Mouse (Mus musculus): ENCODE data around the gene Aanat. TPM values are rescaled to one million over a fixed set of nuclear protein-coding genes. Genes with fewer than 3 reads are reported as not detected.
"Not testable (repeated sequence)": the region's sequence is repeated elsewhere in the genome, so short reads cannot be mapped to it uniquely, and the experiment has no call there.

Gene Aanat
- total RNA-seq, 2 experiments from 2014 or later = not detected

DNA sequence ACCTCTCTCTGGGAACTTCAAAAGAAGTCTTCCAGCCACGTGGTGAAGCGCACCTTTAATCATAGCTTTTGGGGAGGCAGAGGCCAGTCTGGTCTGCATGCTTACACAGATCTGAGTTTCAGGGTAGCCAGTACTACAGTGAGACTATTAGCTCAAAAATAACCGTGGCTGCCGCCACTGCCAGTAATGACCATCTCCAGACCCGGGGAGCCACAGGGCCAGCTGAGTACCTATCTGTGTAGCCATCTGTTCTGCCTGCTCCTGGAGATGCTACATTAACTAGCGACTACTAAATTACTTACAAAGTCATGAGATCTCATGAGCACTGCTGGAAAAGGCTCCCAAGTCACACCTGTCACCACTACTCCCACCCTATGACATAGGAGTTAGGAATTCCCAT lies 11.2 kb upstream of the Aanat start:
- DNase-seq = no peak

DNA sequence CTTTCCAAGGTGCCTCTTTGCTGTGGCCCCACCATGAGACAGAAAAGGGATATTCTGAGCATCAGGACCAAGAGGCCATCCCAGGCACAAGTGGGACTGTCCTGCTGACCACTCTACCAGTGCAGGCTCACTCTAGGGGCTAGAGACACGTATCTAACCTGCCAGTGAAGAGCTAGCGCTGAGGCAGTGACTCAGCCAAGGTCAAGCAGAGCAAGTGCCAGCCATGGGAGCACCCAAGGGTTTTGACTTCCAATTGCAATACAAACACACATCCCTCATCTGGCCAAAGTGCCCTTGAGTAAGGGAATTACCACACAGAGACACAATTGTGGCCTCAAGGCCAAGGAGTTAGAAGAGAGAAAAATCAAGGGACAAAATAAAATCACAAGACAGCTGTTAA lies 10.8 kb upstream of the Aanat start:
- peak; percentile 65 for DNase-seq

DNA sequence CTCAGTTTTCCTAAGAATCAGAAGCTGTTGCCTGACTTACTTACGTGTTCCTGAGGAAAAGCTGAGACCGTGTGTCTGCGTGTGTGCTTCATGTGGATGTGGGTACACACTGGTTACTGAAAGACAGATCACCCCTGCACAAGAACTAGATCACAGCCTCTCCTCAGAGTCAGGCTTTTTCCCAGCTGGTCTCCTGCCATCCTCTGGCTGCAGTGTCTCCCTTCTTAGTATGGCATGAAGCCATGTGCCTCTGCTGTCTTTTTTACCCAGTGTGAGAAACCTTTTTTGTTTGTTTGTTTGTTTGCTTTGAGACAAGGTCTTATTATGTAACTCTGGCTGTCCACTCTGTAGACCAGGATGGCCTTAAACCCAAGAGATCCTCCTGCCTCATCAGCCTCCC lies 7.0 kb upstream of the Aanat start:
- no peak for DNase-seq

DNA sequence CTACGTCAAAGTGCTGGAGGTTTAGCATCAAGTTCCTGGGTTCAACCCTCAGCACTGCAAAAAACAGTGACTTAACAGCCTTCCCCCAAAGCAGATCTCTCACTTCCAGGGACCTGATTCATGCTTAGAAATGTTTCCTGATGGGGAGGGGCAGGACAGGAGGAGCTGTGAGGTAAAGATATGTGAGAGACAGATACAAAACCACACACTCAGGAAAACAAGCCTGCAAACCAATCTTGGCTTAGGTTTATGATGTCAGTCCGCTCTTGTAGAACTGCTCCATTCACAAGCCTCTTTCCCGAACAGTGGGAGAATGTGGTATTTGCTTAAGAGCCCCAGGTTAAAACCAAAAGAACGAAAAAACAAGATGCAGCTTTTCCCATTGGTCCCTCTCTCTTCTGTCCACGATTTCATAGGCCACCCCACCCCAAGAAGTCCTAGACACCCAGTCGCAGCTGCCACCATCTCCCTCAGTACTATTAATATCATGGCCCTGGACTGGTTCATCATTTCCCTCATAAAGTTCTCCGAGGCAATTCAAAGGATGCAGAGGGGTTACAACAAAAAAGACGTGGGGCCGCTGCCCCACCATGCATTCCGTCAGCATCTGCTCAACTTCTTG lies 6.1 kb upstream of the Aanat start:
- no peak for DNase-seq

DNA sequence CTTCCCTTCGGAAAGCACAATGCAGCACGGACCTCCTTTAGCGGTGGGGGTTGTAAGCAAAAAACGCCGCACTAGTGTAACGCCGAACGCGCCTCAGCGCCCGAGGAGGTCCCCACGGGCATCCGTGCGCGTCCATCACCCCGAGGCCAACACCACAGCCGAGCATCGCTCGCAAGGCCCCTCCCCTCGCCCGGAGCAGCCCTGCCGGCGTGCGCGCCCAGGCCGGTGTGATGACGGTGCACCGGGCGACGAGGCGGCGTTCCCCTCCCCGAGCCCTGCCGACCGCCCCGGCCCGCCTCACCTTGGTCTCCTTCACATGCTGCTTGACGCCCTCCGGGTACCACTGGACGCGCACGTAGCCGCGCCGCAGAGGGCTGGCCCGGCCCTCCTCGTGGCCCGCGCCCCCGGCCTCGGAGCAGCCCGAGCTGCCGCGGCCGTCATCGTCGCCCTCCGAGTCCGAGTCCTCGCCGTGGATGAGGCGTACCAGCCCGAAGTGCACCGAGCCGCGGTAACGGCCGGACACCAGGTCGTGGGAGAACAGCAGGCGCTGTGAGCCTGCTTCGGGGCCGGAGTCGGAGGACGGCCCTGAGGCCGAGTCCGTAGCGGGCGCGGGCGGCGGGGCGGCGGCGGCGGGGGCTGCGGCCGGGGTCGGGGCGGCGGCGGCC lies 5.4 kb upstream of the Aanat start:
- peak; percentile 69 for DNase-seq

DNA sequence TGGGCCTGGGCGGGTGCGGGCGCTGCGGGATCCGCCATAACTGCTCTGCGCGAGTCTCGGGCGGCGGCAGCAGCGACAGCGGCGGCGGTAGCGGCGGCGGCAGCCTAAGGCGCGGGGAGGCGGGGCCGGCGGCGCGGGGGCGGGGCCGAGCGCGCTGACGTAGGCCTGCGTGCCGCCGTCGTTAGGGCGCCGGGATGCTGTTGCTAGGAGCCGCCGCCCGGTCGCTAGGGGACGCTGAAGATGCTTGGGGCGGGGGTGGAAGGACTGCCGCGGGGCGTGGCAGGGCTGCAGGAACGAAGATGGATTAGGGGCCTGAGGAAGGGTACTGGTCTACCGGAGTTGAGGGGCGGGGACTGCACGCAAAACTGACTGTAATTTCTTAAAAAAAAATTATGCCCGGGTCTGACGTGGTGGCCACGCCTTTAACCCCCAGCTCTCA lies 4.8 kb upstream of the Aanat start, which contains the start of gene Ube2o:
Ube2o (minus strand) TSS at position 72 of the 439 bp plus-strand sequence.
- peak; percentile 93 for DNase-seq

DNA sequence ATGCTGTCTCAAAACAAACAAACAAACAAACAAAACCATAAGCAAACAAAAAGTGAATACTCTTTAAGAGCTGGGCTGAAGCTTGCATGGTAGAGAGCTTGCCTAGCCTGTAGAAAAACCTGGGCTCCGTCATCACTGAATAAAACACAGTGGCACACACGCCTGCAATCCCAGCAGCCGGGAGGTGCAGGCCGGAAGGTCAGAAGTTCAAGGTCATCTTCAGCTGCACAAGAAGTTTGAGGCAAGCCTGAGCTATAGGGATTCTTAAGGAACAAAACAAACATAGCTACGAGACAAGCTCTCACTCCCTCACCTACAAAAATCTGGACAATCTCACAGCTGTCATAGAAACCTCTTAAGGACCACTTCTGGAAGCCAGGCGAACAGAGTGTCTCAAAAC lies 550 bp upstream of the Aanat start:
- DNase-seq = no peak

DNA sequence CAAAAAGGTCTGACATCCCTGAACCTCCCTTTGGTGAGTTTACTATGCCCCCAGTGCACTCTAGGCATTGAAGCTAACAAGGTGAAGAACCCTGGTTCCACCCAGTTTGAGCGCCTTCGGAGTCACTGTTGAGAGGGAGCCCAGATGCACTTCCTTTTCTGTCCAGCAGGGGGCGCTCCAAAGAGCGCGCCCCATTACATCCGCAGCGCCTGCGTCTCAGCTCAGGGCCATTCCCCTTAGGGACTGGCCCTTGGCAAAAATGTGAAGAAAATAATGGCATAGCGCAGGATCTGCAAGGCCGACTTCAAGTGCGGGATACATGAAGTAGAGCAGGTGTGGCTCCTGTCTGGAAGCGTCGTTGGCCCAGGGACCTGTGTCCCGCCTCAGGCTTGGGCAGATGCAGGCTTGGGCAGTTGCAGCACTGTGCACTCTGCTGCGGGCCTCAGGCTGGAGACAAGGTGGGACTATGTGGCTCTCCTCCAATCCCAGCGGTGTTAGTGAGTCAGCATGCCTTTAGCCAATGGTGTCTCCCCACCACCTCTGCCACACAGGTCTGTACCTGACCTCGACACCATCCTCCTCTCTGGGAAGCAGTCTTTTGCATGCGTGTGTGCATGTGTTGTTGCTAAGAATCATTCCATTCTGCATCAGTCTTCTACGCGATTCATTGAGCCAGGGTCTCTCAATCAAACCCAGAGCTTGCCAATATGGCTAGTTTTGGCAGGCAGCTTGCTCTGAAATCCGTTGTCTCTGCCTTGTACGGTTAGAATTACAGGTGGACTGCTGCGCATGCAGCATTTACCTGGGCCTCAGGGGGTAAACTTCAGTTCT lies 784 bp downstream of the Aanat start:
- DNase-seq = peak; percentile 88

DNA sequence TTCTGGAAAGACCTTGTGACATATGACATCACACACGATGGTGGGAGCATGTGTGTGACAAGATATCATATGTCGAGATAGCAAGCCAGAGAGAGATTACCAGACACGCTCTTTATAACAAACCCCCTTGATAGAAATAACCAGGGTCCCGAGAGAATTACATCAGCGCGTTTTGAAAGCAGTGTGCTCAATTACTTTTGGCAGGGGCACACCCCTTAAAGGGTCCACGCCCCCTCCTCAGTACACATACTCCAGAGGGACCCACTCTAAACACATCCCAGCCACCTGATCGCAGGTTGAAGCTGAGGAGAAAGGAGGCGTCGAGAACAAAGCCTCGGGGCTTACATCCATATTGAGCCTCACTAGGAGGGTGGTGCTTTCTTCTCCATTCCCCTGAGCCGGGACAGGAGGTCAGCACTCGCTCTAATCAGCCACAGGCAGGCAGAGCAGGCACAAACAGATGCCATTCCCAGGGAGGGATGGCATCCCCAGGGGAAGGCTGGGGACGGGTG lies 2.8 kb downstream of the Aanat start:
- DNase-seq = no peak

DNA sequence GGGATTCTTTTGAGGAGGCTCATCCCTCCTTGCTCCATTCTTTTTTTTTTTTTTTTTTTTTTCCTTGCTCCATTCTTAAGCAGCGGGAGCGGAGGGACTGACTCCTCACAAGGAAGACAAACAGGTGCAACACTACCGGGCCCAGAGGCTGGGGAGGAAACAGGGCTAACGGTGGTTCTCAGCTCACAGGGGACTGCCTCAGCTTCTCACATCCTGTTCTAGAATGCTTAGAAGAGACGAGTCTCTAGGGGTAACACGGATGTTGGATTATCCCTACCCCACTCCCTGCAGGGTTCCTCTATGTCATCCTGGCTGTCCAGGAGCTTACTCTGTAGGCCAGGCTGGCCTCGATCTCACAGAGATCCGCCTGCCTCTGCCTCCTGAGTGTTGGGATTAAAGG lies 3.3 kb downstream of the Aanat start:
- no peak for DNase-seq

DNA sequence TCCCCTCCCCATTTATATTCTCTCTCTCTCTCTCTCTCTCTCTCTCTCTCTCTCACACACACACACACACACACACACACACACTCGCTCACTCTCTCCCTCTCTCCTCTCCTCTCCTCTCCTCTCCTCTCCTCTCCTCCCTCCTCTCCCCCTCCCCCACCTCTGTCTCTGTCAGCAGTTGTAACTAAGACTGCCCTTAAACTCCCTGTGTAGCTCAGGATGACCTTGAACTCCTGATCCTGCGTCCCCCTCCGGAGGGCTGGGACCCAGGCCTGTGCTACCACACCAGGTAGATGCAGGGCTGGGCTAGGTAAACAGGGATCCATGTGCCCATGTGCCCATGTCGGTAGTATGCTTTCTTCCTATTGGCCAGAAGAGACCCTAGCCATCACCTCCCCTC lies 5.4 kb downstream of the Aanat start:
- no peak for DNase-seq

DNA sequence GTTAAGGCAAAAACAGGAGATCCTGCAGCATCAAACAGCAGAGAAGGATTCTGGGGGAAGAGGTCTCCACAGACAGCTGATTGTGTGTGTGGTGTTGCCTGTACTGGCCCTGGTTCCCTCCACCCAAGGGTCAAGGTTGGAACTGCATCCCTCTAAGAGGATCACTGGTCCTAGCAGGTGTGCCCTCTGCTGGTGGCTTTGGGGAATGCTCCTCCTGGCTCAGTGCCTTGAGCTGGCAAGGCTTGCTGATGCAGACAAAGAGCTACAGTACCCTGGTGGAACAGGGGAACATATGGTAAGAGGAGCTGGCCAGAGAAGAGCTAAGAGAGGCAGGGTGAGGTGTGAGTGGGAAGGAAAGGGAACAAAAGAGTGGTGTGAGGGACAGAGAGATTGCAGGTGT lies 6.2 kb downstream of the Aanat start:
- peak; percentile 97 for DNase-seq

DNA sequence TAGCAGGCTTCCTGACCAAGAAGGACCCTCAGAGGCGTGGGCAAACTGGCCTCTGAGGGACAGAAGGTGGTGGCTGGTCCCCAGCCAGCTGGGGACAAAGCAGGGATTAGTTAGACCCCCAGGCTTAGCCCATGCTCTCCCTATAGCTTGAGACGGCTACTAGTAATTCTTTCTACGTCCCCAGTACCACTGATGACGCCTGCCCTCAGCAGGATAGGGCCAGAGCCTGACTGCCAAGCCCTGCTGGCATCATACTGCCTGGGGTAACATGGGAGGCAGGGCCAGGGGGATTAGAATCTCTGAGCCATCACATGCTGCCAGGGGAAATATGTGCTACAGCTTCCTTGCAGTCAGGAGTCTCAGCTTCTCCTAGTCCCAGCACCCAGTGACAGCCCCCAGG lies 7.1 kb downstream of the Aanat start:
- no peak for DNase-seq

DNA sequence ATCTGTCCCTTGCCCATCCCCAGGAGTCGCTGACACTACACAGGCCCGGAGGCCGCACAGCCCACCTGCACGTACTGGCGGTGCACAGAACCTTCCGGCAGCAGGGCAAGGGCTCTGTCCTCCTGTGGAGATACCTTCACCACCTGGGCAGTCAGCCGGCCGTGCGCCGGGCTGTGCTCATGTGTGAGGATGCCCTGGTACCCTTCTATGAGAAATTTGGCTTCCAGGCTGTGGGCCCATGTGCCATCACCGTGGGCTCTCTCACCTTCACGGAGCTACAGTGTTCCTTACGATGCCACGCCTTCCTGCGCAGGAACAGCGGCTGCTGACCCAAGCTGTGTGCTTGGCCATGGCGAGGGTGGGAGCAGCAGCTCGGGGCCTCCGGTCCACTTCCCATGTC lies 10.5 kb downstream of the Aanat start:
- DNase-seq = no peak

DNA sequence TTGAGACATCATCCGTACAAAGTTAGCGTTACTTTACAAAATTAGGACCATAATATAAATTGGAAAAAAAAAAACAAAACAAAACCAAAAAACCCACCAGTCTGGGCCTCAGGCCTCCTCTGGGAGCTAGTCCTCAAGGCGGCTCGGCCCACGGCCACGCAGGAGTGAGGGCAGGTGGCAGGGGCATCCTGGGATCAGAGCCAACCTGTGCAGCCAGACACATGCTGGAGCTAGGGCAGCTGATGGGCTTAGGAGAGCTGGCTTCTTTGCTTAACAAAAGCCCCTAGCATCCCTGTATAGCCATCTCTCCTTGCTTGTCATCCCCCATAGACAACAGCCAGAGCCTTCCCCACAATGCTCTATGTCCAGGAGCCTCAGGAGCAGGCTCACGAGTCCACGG lies 12.0 kb downstream of the Aanat start:
- DNase-seq = no peak

DNA sequence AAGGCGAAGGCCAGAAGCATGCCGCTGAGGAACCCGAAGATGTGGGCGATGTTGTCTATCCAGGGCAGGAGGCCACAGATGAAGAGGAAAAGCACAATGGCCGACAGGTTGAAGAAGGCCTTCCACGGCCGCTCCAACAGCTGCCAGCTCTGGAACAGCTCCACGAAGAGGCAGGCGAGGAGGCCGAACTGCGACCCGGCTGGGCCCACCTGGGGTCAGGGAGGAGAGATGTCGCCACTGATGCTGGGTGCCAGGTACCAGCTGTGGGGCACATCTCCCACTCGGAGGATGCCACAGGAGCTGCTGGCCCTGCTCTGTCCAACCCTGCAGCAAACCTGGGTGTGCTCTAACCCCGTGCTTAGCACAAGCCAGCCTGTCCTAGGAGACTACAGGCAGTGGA lies 13.0 kb downstream of the Aanat start:
- no peak for DNase-seq

DNA sequence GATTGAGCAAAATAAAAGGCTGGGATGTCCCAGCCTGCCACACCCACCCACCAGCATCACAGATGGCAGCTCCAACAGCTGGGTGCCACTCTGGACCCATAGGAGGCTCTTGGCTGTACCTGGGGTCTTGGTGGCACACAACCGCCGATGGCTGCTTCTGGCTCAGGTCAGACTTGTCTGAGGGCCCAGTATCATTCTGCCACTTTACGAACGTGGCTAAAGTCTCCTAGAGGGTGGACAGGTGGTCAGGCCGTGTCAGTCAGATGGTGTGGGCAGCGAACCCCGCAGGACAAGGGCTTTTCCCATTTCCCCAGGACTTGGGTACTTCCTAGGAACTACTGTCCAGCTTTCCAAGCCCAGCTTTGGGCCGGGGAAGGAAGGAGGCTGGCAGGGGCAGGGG lies 14.9 kb downstream of the Aanat start:
- no peak for DNase-seq

DNA sequence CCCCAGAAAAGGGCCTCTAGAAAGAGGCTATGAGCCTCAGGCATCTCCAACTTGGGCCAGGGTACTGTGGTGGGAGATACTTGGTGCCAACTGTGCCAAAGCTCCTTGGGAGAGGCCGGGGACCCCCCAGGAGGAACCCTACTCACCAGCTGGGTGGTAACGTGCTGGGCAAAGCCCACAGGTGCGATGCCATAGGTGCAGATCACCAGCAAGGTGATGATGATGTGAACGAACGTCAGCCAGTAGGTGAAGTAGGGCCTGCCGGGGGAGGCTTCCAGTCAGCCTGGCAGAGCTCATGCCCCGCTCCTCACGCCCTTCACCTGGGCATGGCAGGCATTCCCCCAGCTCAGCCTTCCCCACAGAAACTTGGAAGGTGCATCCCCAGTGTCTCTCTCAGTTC lies 15.8 kb downstream of the Aanat start:
- no peak for DNase-seq

DNA sequence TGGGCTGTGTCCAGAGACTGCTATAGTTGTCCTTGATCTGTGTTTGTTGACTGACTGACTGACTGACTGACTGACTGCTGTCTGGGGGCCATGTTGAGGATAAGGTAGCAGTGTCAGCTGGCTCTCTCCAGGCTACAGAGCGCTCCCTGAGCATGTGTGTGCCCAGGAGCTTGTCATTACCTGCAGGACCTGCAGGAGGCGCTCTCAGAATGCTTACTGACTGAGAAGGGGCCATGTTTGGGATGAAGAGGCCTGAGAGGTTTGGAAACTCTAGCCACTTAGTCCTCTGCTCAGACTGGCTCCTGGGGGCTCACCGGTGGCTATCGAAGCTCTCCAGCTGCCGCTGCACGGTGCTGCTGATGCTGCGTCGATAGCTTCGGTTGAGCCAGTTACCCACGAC lies 17.1 kb downstream of the Aanat start:
- peak; percentile 54 for DNase-seq

DNA sequence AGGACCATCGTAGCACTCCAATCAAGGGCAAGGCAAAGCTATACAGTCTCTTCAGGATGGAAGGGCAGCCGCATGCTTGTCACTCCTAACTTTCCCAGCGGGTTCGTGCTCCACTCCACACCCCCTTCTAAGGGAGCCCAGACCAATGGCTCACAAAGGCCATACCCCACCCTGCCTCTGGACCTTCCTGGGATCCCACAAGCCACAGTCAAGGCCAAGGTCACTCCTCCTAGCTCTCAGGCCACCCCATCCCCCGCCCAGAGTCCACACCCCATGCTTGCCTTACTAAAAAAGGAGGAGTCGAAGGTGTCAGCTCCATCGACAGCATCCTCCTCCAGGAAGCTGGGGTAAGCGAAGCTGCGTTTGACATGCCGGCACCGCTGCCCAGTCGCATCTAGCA lies 17.9 kb downstream of the Aanat start:
- DNase-seq = no peak

DNA sequence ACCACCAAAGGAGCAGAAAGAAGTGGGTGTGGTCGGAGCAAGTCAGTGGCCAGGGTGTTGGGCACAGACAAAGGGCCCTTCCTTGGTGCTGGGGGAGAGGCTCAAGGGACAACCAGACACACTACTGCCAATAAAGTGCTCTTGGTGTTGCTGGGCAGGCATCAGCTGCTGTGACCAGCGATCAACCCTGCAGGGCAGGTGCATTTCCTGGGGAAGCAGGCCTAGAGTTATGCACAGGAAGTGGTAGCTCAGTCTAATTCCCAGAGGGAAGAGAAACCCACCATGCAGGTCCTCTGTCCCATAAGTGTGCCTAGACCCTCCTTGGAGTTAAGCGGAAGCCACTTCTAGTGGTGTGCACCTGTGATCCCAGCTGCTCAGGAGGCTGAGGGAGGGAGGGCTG lies 21.5 kb downstream of the Aanat start:
- no peak for DNase-seq

DNA sequence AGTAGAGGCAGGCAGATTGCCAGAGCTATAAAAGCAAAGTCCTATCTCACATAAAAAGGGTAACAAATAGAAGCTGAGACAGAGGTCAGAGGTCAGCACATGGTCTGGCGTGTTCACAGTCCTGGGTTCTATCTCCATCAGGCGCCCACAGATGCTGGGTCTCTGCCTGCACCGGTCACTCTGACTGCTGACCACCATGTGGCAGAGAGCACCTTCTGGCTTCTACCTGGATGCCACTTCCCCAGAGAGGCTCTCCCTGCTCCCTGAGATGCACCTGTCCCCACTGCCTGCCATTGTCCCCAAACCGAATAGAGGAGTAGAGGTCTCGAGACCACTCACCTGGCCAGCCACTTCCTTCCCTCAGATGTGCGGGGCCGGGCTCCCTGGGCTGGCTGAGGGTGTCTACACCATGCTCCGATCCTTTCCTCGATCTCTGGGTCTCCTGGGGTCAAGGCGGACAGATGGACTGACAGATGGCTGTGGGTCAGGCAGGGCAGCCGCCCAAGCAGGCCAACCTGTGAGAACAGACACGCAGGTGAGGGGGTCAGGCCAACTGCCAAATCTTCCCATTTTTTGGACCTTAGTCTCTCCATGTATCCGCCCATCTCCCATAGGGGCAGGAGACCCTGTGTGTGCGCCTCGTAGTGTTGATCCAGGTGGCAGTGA lies 23.9 kb downstream of the Aanat start:
- no peak for DNase-seq

DNA sequence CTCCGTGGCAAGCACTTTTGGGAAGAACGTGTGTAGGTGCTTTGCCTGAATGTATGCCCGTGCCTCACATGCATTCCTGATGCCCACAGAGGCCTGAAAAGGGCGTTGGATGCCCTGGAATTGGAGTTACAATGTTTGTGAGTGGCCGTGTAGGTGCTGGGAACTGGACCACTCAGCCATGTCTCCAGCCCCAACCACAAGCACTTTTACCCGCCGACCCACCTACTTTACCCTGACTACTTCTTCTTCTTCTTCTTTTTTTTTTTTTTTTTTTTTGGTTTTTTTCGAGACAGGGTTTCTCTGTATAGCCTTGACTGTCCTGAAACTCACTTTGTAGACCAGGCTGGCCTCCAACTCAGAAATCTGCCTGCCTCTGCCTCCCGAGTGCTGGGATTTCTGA lies 24.9 kb downstream of the Aanat start:
- DNase-seq = not testable (repeated sequence)

Measured in adrenal gland, postnatal 10 days (tissue).